ENCODE assay signal across 9 mouse cellular contexts in the genomic region with DNA sequence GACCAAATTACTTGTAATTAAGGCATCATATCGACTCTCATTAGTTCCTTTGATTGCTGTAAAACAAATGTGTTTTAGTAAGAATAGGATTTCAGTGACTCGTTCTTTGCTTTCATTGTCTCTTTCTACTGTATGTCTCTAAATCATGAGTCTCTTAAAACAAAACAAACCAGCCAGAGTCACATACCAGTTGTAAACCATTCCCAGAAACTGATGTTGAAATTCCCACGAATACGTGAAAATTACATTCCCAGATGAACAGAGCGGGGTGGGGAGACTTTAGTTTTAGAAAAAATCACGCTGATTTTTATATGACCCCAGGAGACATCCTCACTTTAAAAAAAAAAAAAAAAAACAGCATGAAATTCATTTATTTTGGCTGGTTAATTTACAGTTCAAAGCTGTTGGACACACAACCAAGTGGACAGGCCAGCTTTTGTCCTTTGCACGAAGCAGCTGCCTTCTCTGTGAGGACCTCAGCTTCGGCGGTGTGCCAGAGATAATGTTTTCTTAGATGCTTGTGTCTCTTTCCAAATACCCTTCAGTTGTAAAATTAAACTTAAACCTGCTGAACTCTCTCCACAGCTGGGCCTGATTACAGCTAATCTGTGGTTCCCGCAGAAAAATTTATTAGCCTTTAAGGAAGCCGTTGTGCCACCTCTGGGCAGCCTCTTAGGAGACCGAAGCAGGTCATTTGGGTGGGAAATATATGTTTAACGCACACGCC.
DNase-seq lines count a peak whose midpoint lies in the region; ATAC-seq lines count a peak whose summit lies in the region.
"Had no signal": no experiment of that assay in that cellular context is flagged by ENCODE, and none has a peak within 500 bp of the region (broad histone marks: within the 10 kb centered on the region; RNA-seq: fewer than 3 reads in every experiment).

No protein-coding gene starts in this region.

- no peak for ATAC-seq in CD4-positive, CD25-positive, alpha-beta regulatory T cell, adult 4 months

- peak; percentile 31 for DNase-seq in ovary, adult 18-20 months (ENCODE audit: low spot score)
- no peak for DNase-seq in ovary, postnatal 36 days (ENCODE audit: low spot score)
- peak; percentile 41 to 66 for DNase-seq in heart, adult 9 months (ENCODE audit: low spot score in 2 of 2)
- DNase-seq in kidney, postnatal 25 days, result peak; percentile 61 to 71
- DNase-seq in testis, postnatal 14 days (ENCODE audit: low spot score), result peak; percentile 21
- no peak for DNase-seq in layer of hippocampus, postnatal 10 days (ENCODE audit: low spot score in 2 of 2)
- no peak for DNase-seq in c-Kit-positive CD71-positive TER-119-positive erythroid progenitor cells, embryonic 14.5 days (ENCODE audit: low spot score)
- DNase-seq: right cerebral cortex, postnatal 14 days had no signal

Comparison
In these comparisons a context has a peak if more than half of its experiments do, and no peak if none do; other contexts are left out.
1. DNase-seq: peak in ovary, adult 18-20 months (single experiment), heart, adult 9 months (2 of 2), kidney, postnatal 25 days (2 of 2) and testis, postnatal 14 days (single experiment); none in ovary, postnatal 36 days (single experiment), layer of hippocampus, postnatal 10 days (0 of 2) and c-Kit-positive CD71-positive TER-119-positive erythroid progenitor cells, embryonic 14.5 days (single experiment).